Mouse (Mus musculus) embryonic facial prominence, embryonic 14.5 days (tissue): ENCODE results near the gene Gm2663. TPM values are rescaled to one million over a fixed set of nuclear protein-coding genes. Genes with fewer than 3 reads are reported as not detected.

ENCODE experiments used
- ATAC-seq: fragments of 200-750 bp; cut with Nextera tagmentation; 2 replicates; pipeline ENCODE4 v1.8.0; 2017; ENCODE audit warnings: low read depth, moderate number of reproducible peaks, moderate TSS enrichment
- DNase-seq: peaks from one replicate; pipeline ENCODE4 v3.0.0-alpha.2; 2015; ENCODE audit warnings: low spot score
- H3K27ac ChIP-seq: fragments of 300-500 bp; sonication (generic); replicated peaks from 2 replicates; pipeline ENCODE4 v1.5.1; 2014; ENCODE audit warnings: low read depth, mild to moderate bottlenecking, low read length, moderate library complexity
- H3K27me3 ChIP-seq: fragments of 300-500 bp; sonication (generic); replicated peaks from 2 replicates; pipeline ENCODE4 v1.6.1; 2014; ENCODE audit warnings: low read length; ENCODE audit not compliant: control insufficient read depth, insufficient read depth
- H3K36me3 ChIP-seq: fragments of 300-500 bp; sonication (generic); 2 replicates; pipeline ENCODE4 v1.6.1; 2014; ENCODE audit warnings: low read length, mixed read lengths; ENCODE audit not compliant: control insufficient read depth, insufficient read depth
- H3K4me1 ChIP-seq: fragments of 300-500 bp; sonication (generic); 2 replicates; pipeline ENCODE4 v1.6.1; 2014; ENCODE audit warnings: antibody characterized with exemption, low read length; ENCODE audit not compliant: control insufficient read depth, insufficient read depth
- H3K4me2 ChIP-seq: fragments of 300-500 bp; sonication (generic); 2 replicates; pipeline ENCODE4 v1.6.1; 2014; ENCODE audit warnings: low read depth, mild to moderate bottlenecking, low read length, moderate library complexity, mixed read lengths
- H3K4me3 ChIP-seq: fragments of 300-500 bp; sonication (generic); 2 replicates; pipeline ENCODE4 v1.5.1; 2014; ENCODE audit warnings: low read depth, mild to moderate bottlenecking, low read length
- H3K9ac ChIP-seq: fragments of 300-500 bp; sonication (generic); 2 replicates; pipeline ENCODE4 v1.6.1; 2014; ENCODE audit warnings: low read depth, mild to moderate bottlenecking, low read length, moderate library complexity, mixed read lengths
- H3K9me3 ChIP-seq: fragments of 300-500 bp; sonication (generic); 2 replicates; pipeline ENCODE4 v1.6.1; 2016; ENCODE audit warnings: low read length; ENCODE audit not compliant: control insufficient read depth
- polyA plus RNA-seq: library from polyadenylated mRNA; unstranded; fragments of >200 nt; fragmentation: Nextera tagmentation; extraction: Ambion mirVana; gene quantifications from 2 replicates; pipeline ENCODE4 v1.2.1, GENCODE M21; 2014

The Gm2663 gene
- polyA plus RNA-seq, 1 experiment from 2014 or later, result not detected

DNA sequence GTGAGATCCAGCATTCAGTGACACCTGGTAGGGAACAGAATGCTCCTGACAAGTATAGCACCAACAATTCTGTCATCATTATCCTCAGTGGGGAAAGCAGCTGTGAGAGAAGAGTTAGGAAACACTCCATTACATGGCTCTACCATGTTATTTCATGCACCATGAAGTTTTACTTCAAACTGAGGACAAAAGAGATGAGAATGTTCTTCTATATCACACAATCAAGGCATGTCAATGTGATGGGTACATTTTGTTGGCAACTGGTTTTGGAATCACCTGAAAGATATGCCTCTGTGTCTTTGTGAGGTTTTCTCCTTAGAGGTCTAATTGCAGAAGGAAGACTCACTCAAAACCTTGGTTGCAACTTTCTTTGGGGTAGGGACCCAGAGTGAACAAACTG, 47.5 kb downstream of the Gm2663 start, which contains the start of gene Gm4744:
Gene Gm4744 (minus strand): TSS at position 101 of the 400 bp plus-strand sequence.
- Histone ChIP-seq H3K27me3 (no peaks in the 10 kb centered on the region), H3K4me2 (no peak within 1 kb of the TSS), H3K9me3 (no peaks in the 10 kb centered on the region), H3K36me3 (no peaks in the 10 kb centered on the region), H3K4me1 (no peaks in the 10 kb centered on the region), H3K4me3 (no peak within 1 kb of the TSS), H3K9ac (no peak within 1 kb of the TSS), H3K27ac (no peak within 1 kb of the TSS)
- ATAC-seq, result no peak
- no peak for DNase-seq

Other genes starting within 250 kb of the Gm2663 start
- not detected in 2 replicates for gene Moxd2, start 112.0 kb downstream of the Gm2663 start, polyA plus RNA-seq
- not detected in 2 replicates for gene Prss58, start 99.1 kb downstream of the Gm2663 start, polyA plus RNA-seq
- not detected in 2 replicates for gene 1700074P13Rik, start 58.9 kb downstream of the Gm2663 start, polyA plus RNA-seq
- gene Gm4744, start 47.6 kb downstream of the Gm2663 start, polyA plus RNA-seq, result not detected in 2 replicates
- gene 1810009J06Rik, start 34.7 kb downstream of the Gm2663 start, polyA plus RNA-seq, result not detected in 2 replicates
- gene 2210010C04Rik, start 36.0 kb upstream of the Gm2663 start, polyA plus RNA-seq, result not detected in 2 replicates